Mouse (Mus musculus): ENCODE data around the gene Pold2. TPM values are rescaled to one million over a fixed set of nuclear protein-coding genes. Genes with fewer than 3 reads are reported as not detected.

The Pold2 gene
- total and polyA plus RNA-seq, 3 experiments: 136 to 285 (median 205) TPM

GRCm38 (mm10) chr11:5859883-5860550 lies 18.1 kb downstream of the Pold2 start:
- in situ Hi-C loops (cut with MboI; ENCODE audit: low pct_ligation_motif_present, low pct_unique_long_range_greater_than_20kb, low sequenced_read_pairs): no loop called here
- dilution Hi-C loops (cut with MboI; ENCODE audit: extremely low pct_ligation_motif_present, extremely low pct_unique_long_range_greater_than_20kb, low sequenced_read_pairs): no loop called here
- Histone ChIP-seq H3K4me1 (ENCODE audit: control insufficient read depth in 1 of 2, insufficient read depth in 2 of 2) (peaks cover 0 to 3% of the 10 kb centered on the region in 2 experiments; a peak in 1 of 4 replicates), H3K27me3 (replicated peaks) (peaks cover 44% of the 10 kb centered on the region), H3K9me3 (replicated peaks; ENCODE audit: low read length) (peaks cover 17% of the 10 kb centered on the region), H3K36me3 (replicated peaks in 1 of 2; ENCODE audit: control insufficient read depth in 1 of 2, insufficient read depth in 1 of 2, low read length in 1 of 2) (no peaks in the 10 kb centered on the region), H3K4me3 (replicated peaks in 1 of 3; ENCODE audit: low read depth in 2 of 3, low read length in 2 of 3, poor library complexity in 1 of 3) (no peak overlapping the region), H3K9ac (ENCODE audit: insufficient read depth, low read depth) (no peak overlapping the region), H3K27ac (ENCODE audit: insufficient read depth, low read depth) (no peak overlapping the region), H3K4me2 (ENCODE audit: insufficient read depth, low read depth, poor library complexity, severe bottlenecking) (no peak overlapping the region), H3K79me2 (replicated peaks; ENCODE audit: control insufficient read depth, extremely low read depth, insufficient read depth, poor library complexity, severe bottlenecking) (no peaks in the 10 kb centered on the region)
- no peak for DNase-seq (ENCODE audit: extremely low read depth)
- TF ChIP-seq RAD21 (IDR thresholded peaks at IDR 0.05; ENCODE audit: low read depth, low read length): no peak
- no peak for TF ChIP-seq SIN3A (IDR thresholded peaks at IDR 0.05; ENCODE audit: low read length)
- no peak for TF ChIP-seq JUND (conservative IDR thresholded peaks at IDR 0.05; ENCODE audit: low read depth, low read length)

- dilution Hi-C loops (cut with MboI; ENCODE audit: extremely low pct_ligation_motif_present, extremely low pct_unique_long_range_greater_than_20kb, low sequenced_read_pairs): no loop called here
- no peak overlapping the region for H3K27ac ChIP-seq (ENCODE audit: insufficient read depth, low read depth)
These were observed 19.4 kb downstream of the Pold2 start for GRCm38 (mm10) chr11:5858723-5859122.

GRCm38 (mm10) chr11:5856479-5857130 lies 21.5 kb downstream of the Pold2 start:
- dilution Hi-C loops (cut with MboI; ENCODE audit: extremely low pct_ligation_motif_present, extremely low pct_unique_long_range_greater_than_20kb, low sequenced_read_pairs): no loop called here
- no peaks in the 10 kb centered on the region for H3K79me2 ChIP-seq (replicated peaks; ENCODE audit: control insufficient read depth, extremely low read depth, insufficient read depth, poor library complexity, severe bottlenecking)
- in situ Hi-C loops (cut with MboI; ENCODE audit: low pct_ligation_motif_present, low pct_unique_long_range_greater_than_20kb, low sequenced_read_pairs): no loop called here
- H3K27me3 ChIP-seq (replicated peaks): peaks cover 20% of the 10 kb centered on the region
- H3K27ac ChIP-seq (ENCODE audit: insufficient read depth, low read depth): no peak overlapping the region
- H3K4me1 ChIP-seq (ENCODE audit: control insufficient read depth in 1 of 2, insufficient read depth in 2 of 2): peaks cover 0 to 3% of the 10 kb centered on the region in 2 experiments; a peak in 1 of 4 replicates
- peaks cover 17% of the 10 kb centered on the region for H3K9me3 ChIP-seq (replicated peaks; ENCODE audit: low read length)
- H3K4me2 ChIP-seq (ENCODE audit: insufficient read depth, low read depth, poor library complexity, severe bottlenecking): no peak overlapping the region
- H3K4me3 ChIP-seq (replicated peaks in 1 of 3; ENCODE audit: low read depth in 2 of 3, low read length in 2 of 3, poor library complexity in 1 of 3): no peak overlapping the region
- H3K36me3 ChIP-seq (replicated peaks in 1 of 2; ENCODE audit: control insufficient read depth in 1 of 2, insufficient read depth in 1 of 2, low read length in 1 of 2): no peaks in the 10 kb centered on the region
- H3K9ac ChIP-seq (ENCODE audit: insufficient read depth, low read depth): no peak overlapping the region
- no peak for DNase-seq (ENCODE audit: extremely low read depth)
- TF ChIP-seq MYC (IDR thresholded peaks at IDR 0.05; ENCODE audit: low read depth, low read length): no peak
- TF ChIP-seq E2F4 (IDR thresholded peaks at IDR 0.05; ENCODE audit: insufficient replicate concordance, low read depth, low read length): no peak
- no peak for TF ChIP-seq KAT2A (IDR thresholded peaks at IDR 0.05; ENCODE audit: insufficient replicate concordance, low read length)
- no peak for TF ChIP-seq JUND (conservative IDR thresholded peaks at IDR 0.05; ENCODE audit: low read depth, low read length)
- no peak for TF ChIP-seq BHLHE40 (IDR thresholded peaks at IDR 0.05; ENCODE audit: low read depth, low read length)
- TF ChIP-seq USF2 (conservative IDR thresholded peaks at IDR 0.05; ENCODE audit: low read depth, low read length): no peak
- TF ChIP-seq MEF2A (IDR thresholded peaks at IDR 0.05; ENCODE audit: borderline replicate concordance, low read depth, low read length): no peak
- TF ChIP-seq JUN (IDR thresholded peaks at IDR 0.05; ENCODE audit: insufficient read depth, low read depth, low read length): no peak
- TF ChIP-seq NRF1 (IDR thresholded peaks at IDR 0.05; ENCODE audit: low read depth, low read length): no peak
- TF ChIP-seq MAFK (IDR thresholded peaks at IDR 0.05; ENCODE audit: insufficient replicate concordance, low read length): no peak
- TF ChIP-seq ZNF384 (IDR thresholded peaks at IDR 0.05; ENCODE audit: low read depth, low read length): no peak
- no peak for TF ChIP-seq CTCF (conservative IDR thresholded peaks at IDR 0.05 in 1 of 2, IDR thresholded peaks at IDR 0.05 in 1 of 2; ENCODE audit: low read depth in 2 of 2, low read length in 2 of 2)
- no peak for TF ChIP-seq MAX (IDR thresholded peaks at IDR 0.05; ENCODE audit: low read length)
- no peak for TF ChIP-seq SMC3 (IDR thresholded peaks at IDR 0.05; ENCODE audit: low read depth, low read length)
- no peak for TF ChIP-seq EP300 (IDR thresholded peaks at IDR 0.05; ENCODE audit: low read length)
- no peak for TF ChIP-seq RCOR1 (conservative IDR thresholded peaks at IDR 0.05; ENCODE audit: low read depth, low read length)
- TF ChIP-seq POLR2AphosphoS2 (IDR thresholded peaks at IDR 0.05; ENCODE audit: low read depth, low read length): no peak
- no peak for TF ChIP-seq UBTF (IDR thresholded peaks at IDR 0.05; ENCODE audit: low read depth, low read length)

More at GRCm38 (mm10) chr11:5858723-5859122, 19.4 kb downstream of the Pold2 start:
- in situ Hi-C loops (cut with MboI; ENCODE audit: low pct_ligation_motif_present, low pct_unique_long_range_greater_than_20kb, low sequenced_read_pairs): no loop called here
- Histone ChIP-seq H3K4me2 (ENCODE audit: insufficient read depth, low read depth, poor library complexity, severe bottlenecking) (no peak overlapping the region), H3K36me3 (replicated peaks in 1 of 2; ENCODE audit: control insufficient read depth in 1 of 2, insufficient read depth in 1 of 2, low read length in 1 of 2) (no peaks in the 10 kb centered on the region), H3K27me3 (replicated peaks) (peaks cover 39% of the 10 kb centered on the region), H3K9me3 (replicated peaks; ENCODE audit: low read length) (peaks cover 17% of the 10 kb centered on the region), H3K9ac (ENCODE audit: insufficient read depth, low read depth) (no peak overlapping the region), H3K79me2 (replicated peaks; ENCODE audit: control insufficient read depth, extremely low read depth, insufficient read depth, poor library complexity, severe bottlenecking) (no peaks in the 10 kb centered on the region), H3K4me1 (ENCODE audit: control insufficient read depth in 1 of 2, insufficient read depth in 2 of 2) (peaks cover 0 to 3% of the 10 kb centered on the region in 2 experiments; a peak in 1 of 4 replicates), H3K4me3 (replicated peaks in 1 of 3; ENCODE audit: low read depth in 2 of 3, low read length in 2 of 3, poor library complexity in 1 of 3) (no peak overlapping the region)
- DNase-seq (ENCODE audit: extremely low read depth): no peak
- TF ChIP-seq CTCF (conservative IDR thresholded peaks at IDR 0.05 in 1 of 2, IDR thresholded peaks at IDR 0.05 in 1 of 2; ENCODE audit: low read depth in 2 of 2, low read length in 2 of 2) (peak; percentile 38 to 52), ZMIZ1 (IDR thresholded peaks at IDR 0.05; ENCODE audit: low read depth, low read length) (no peak), JUND (conservative IDR thresholded peaks at IDR 0.05; ENCODE audit: low read depth, low read length) (no peak), SMC3 (IDR thresholded peaks at IDR 0.05; ENCODE audit: low read depth, low read length) (0 out of 2 replicates have a peak, but pooled peaks have one; percentile 13), MAX (IDR thresholded peaks at IDR 0.05; ENCODE audit: low read length) (no peak)
